Mouse (Mus musculus): Measurements from ENCODE around the gene Npcd. TPM values are rescaled to one million over a fixed set of nuclear protein-coding genes. Genes with fewer than 3 reads are reported as not detected.

Npcd gene
- polyA plus RNA-seq, 1 experiment from 2014 or later: 0.55 TPM

GRCm38 (mm10) chr15:79858979-79859378 lies 24.9 kb upstream of the Npcd start:
- Histone ChIP-seq H3K4me1 (no peaks in the 10 kb centered on the region), H3K36me3 (no peaks in the 10 kb centered on the region), H3K9me3 (no peaks in the 10 kb centered on the region), H3K4me3 (no peak overlapping the region), H3K27ac (no peak overlapping the region), H3K27me3 (no peaks in the 10 kb centered on the region), H3K9ac (no peak overlapping the region), H3K4me2 (no peak overlapping the region)
- ATAC-seq (ENCODE audit: borderline replicate concordance, extremely low read depth, low FRiP score, low TSS enrichment): no peak
- 64% methylated on average over 5 of the region's 5 CpGs for WGBS

DNA sequence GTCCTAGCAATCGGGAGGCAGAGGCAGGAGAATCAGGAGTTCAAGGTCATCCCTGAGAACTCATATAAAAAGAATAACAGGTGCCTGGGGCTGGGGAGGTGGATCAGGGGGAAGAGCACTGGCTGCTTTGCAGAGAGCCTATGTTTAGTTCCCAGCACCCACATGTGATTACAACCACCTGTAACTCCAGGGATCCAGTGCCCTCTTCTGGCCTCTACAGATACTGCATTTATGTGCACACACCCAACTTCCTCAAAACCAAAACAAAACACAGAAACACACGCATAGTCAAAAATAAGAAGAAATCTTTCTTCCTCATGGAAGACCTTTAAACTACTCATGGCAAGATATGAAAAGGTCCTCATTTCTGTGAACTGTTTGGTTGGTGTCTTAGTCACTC lies 16.1 kb upstream of the Npcd start:
- Histone ChIP-seq H3K27me3 (no peaks in the 10 kb centered on the region), H3K4me2 (no peak overlapping the region), H3K9ac (no peak overlapping the region), H3K36me3 (no peaks in the 10 kb centered on the region), H3K4me1 (peaks cover 10% of the 10 kb centered on the region), H3K27ac (no peak overlapping the region), H3K9me3 (no peaks in the 10 kb centered on the region), H3K4me3 (no peak overlapping the region)
- no peak for ATAC-seq (ENCODE audit: borderline replicate concordance, extremely low read depth, low FRiP score, low TSS enrichment)
- WGBS: 86% methylated on average over 2 of the region's 2 CpGs

- no peaks in the 10 kb centered on the region for H3K27me3 ChIP-seq
- H3K36me3 ChIP-seq: no peaks in the 10 kb centered on the region
- 0 out of 2 replicates have a peak overlapping the region, but pooled peaks have one; percentile 18 for H3K27ac ChIP-seq
- no peaks in the 10 kb centered on the region for H3K9me3 ChIP-seq
- peaks cover 10% of the 10 kb centered on the region for H3K4me1 ChIP-seq
- 34% methylated on average over 5 of the region's 5 CpGs for WGBS
- no peak overlapping the region for H3K4me2 ChIP-seq
- H3K9ac ChIP-seq: no peak overlapping the region
- ATAC-seq (ENCODE audit: borderline replicate concordance, extremely low read depth, low FRiP score, low TSS enrichment): peak; percentile 81
- no peak overlapping the region for H3K4me3 ChIP-seq
These were observed 13.1 kb upstream of the Npcd start for GRCm38 (mm10) chr15:79847100-79847499.

- ATAC-seq (ENCODE audit: borderline replicate concordance, extremely low read depth, low FRiP score, low TSS enrichment): no peak
- Histone ChIP-seq H3K36me3 (no peaks in the 10 kb centered on the region), H3K4me3 (no peak overlapping the region), H3K27ac (no peak overlapping the region), H3K4me1 (peaks cover 10% of the 10 kb centered on the region), H3K4me2 (no peak overlapping the region), H3K9me3 (no peaks in the 10 kb centered on the region), H3K27me3 (no peaks in the 10 kb centered on the region), H3K9ac (no peak overlapping the region)
- WGBS: 59% methylated on average over 4 of the region's 4 CpGs
These were observed 11.9 kb upstream of the Npcd start for GRCm38 (mm10) chr15:79845986-79846385.

GRCm38 (mm10) chr15:79842985-79843384 lies 8.9 kb upstream of the Npcd start:
- H3K9ac ChIP-seq: no peak overlapping the region
- no peaks in the 10 kb centered on the region for H3K27me3 ChIP-seq
- H3K9me3 ChIP-seq: no peaks in the 10 kb centered on the region
- H3K4me3 ChIP-seq: no peak overlapping the region
- H3K36me3 ChIP-seq: no peaks in the 10 kb centered on the region
- H3K27ac ChIP-seq: no peak overlapping the region
- WGBS: 79% methylated on average over 3 of the region's 3 CpGs
- peaks cover 10% of the 10 kb centered on the region for H3K4me1 ChIP-seq
- no peak overlapping the region for H3K4me2 ChIP-seq
- ATAC-seq (ENCODE audit: borderline replicate concordance, extremely low read depth, low FRiP score, low TSS enrichment): no peak

GRCm38 (mm10) chr15:79840281-79840680 lies 6.2 kb upstream of the Npcd start:
- H3K27ac ChIP-seq: no peak overlapping the region
- H3K9me3 ChIP-seq: no peaks in the 10 kb centered on the region
- no peak overlapping the region for H3K4me3 ChIP-seq
- no peak overlapping the region for H3K9ac ChIP-seq
- WGBS: 57% methylated on average over 2 of the region's 2 CpGs
- no peak overlapping the region for H3K4me2 ChIP-seq
- H3K27me3 ChIP-seq: no peaks in the 10 kb centered on the region
- no peak for ATAC-seq (ENCODE audit: borderline replicate concordance, extremely low read depth, low FRiP score, low TSS enrichment)
- 0 out of 2 replicates have a peak, but pooled peaks cover 1% of the 10 kb centered on the region for H3K4me1 ChIP-seq
- H3K36me3 ChIP-seq: no peaks in the 10 kb centered on the region

GRCm38 (mm10) chr15:79834881-79835260 lies 834 bp upstream of the Npcd start:
- ATAC-seq (ENCODE audit: borderline replicate concordance, extremely low read depth, low FRiP score, low TSS enrichment): no peak
- WGBS: 40% methylated on average over 9 of the region's 9 CpGs
- Histone ChIP-seq H3K36me3 (peaks cover 8% of the 10 kb centered on the region; the same call in 1 of the 2 replicates), H3K4me1 (peaks cover 39% of the 10 kb centered on the region), H3K27me3 (no peaks in the 10 kb centered on the region), H3K9me3 (no peaks in the 10 kb centered on the region), H3K4me2 (peak overlapping the region; percentile 89), H3K27ac (peak overlapping the region; percentile 95), H3K9ac (no peak overlapping the region), H3K4me3 (peak overlapping the region; percentile 85; the same call in 1 of the 2 replicates)

GRCm38 (mm10) chr15:79833251-79834050 lies 586 bp downstream of the Npcd start:
- H3K4me3 ChIP-seq: peak overlapping the region; percentile 85
- peak; percentile 55 for ATAC-seq (ENCODE audit: borderline replicate concordance, extremely low read depth, low FRiP score, low TSS enrichment)
- H3K9ac ChIP-seq: peak overlapping the region; percentile 89
- under 1% methylated on average over 39 of the region's 41 CpGs for WGBS
- peaks cover 13% of the 10 kb centered on the region; the same call in 1 of the 2 replicates for H3K36me3 ChIP-seq
- H3K9me3 ChIP-seq: no peaks in the 10 kb centered on the region
- no peaks in the 10 kb centered on the region for H3K27me3 ChIP-seq
- H3K4me1 ChIP-seq: peaks cover 52% of the 10 kb centered on the region
- peak overlapping the region; percentile 95 for H3K27ac ChIP-seq
- peak overlapping the region; percentile 89 for H3K4me2 ChIP-seq

GRCm38 (mm10) chr15:79832064-79832900 lies 1.8 kb downstream of the Npcd start:
- Histone ChIP-seq H3K4me3 (peak overlapping the region; percentile 85), H3K4me1 (peaks cover 64% of the 10 kb centered on the region), H3K27ac (peak overlapping the region; percentile 95), H3K36me3 (peaks cover 23% of the 10 kb centered on the region), H3K27me3 (no peaks in the 10 kb centered on the region), H3K9me3 (no peaks in the 10 kb centered on the region), H3K4me2 (peak overlapping the region; percentile 89), H3K9ac (peak overlapping the region; percentile 89)
- no peak for ATAC-seq (ENCODE audit: borderline replicate concordance, extremely low read depth, low FRiP score, low TSS enrichment)
- WGBS: 28% methylated on average over 18 of the region's 18 CpGs

- WGBS: 7% methylated on average over 4 of the region's 4 CpGs
- ATAC-seq (ENCODE audit: borderline replicate concordance, extremely low read depth, low FRiP score, low TSS enrichment): no peak
- Histone ChIP-seq H3K27me3 (no peaks in the 10 kb centered on the region), H3K4me2 (no peak overlapping the region), H3K9me3 (no peaks in the 10 kb centered on the region), H3K27ac (no peak overlapping the region), H3K4me1 (peaks cover 74% of the 10 kb centered on the region), H3K9ac (no peak overlapping the region), H3K4me3 (no peak overlapping the region), H3K36me3 (peaks cover 38% of the 10 kb centered on the region)
These were observed 3.6 kb downstream of the Npcd start for GRCm38 (mm10) chr15:79830388-79830787.

DNA sequence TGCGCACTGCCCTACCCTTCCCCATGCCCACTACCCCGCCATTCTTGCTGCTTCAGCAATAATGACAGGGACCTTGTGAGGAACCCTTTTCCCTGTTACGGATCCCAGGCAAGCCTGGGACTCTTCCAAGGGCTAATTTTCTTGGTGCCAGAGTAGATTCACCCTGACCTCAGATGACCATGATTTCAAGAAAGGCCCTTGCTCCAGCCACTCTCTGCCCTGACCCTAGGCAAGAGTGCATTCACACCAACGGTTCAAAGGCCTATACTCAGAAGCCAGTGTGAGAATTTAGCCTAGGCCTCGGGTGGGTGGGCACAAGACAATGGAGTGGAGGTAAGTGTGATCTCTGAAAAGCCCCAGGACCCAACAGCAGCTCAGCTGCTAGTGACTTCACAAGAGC lies 4.6 kb downstream of the Npcd start:
- Histone ChIP-seq H3K9ac (no peak overlapping the region), H3K27me3 (no peaks in the 10 kb centered on the region)
- WGBS: 76% methylated on average over 5 of the region's 5 CpGs

More for the DNA sequence above, 4.6 kb downstream of the Npcd start:
- Histone ChIP-seq H3K4me1 (peaks cover 69% of the 10 kb centered on the region), H3K4me2 (no peak overlapping the region), H3K36me3 (peaks cover 41% of the 10 kb centered on the region), H3K27ac (no peak overlapping the region), H3K4me3 (no peak overlapping the region), H3K9me3 (no peaks in the 10 kb centered on the region)
- ATAC-seq (ENCODE audit: borderline replicate concordance, extremely low read depth, low FRiP score, low TSS enrichment): no peak

Measured in lung, embryonic 15.5 days (tissue).